Mouse (Mus musculus) mouse embryonic stem cell (cell line): ENCODE data around the gene Ugt2b36.
"Not testable (repeated sequence)": the region's sequence is repeated elsewhere in the genome, so short reads cannot be mapped to it uniquely, and the experiment has no call there.

Experiments used
- in situ Hi-C, 2 experiments: fragments of 300-500 bp; cut with MboI; formaldehyde crosslinking; loops; 1 replicate in 1 of 2; 3 replicates in 1 of 2; pipeline ENCODE4 v1.14.3; 2019 to 2020; ENCODE audit warnings: low sequenced_read_pairs in 2 of 2, low pct_unique_long_range_greater_than_20kb in 1 of 2, mixed read lengths in 1 of 2; ENCODE audit not compliant: unreplicated experiment in 1 of 2

The Ugt2b36 gene

GRCm38 (mm10) chr5:87092346-87093027 lies at the start of gene Ugt2b36:
Gene Ugt2b36, minus strand, starts transcription at chr5:87092555.
- in situ Hi-C loops, result no loop called here

GRCm38 (mm10) chr5:87140196-87140595 lies 47.8 kb upstream of the Ugt2b36 start, which contains the start of gene Ugt2b5:
Gene Ugt2b5, minus strand, starts transcription at chr5:87140318.
- in situ Hi-C loops, result loop anchor here in 1 of 2 experiments (25.0 kb wide), 1 partner anchor 278 kb away; no protein-coding TSS in a partner anchor

DNA sequence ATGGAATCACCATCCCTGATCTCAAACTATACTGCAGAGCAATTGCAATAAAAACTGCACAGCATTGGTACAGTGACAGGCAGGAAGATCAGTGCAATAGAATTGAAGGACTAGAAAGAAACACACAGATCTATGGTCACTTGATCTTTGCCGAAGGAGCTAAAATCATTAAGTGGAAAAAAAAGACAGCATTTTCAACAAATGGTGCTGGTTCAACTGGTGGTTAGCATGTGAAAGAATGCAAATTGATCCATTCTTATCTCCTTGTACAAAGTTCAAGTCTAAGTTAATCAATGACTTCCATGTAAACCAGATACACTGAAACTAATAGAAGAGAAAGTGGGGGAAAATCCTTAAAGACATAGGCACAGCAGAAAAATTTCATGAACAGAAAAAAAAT lies 11.3 kb upstream of the Ugt2b36 start:
- in situ Hi-C loops, result not testable (repeated sequence)

DNA sequence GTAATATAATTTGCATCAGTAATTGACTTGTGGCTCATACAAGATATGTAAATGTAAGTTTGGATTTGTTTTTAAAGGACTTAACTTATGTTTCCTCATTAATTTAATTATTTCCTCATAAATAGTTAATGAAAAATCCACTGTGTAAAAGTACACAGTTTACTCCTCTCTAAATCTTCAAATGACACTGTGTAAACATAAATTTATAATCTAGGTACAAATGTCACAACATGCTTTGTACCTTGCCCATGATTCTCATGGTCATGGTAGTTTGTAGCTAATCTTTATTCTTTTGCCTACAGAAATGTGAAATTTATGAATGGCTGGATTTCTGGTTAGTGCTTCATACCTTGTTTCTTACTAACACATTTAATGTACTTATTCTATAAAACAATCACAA lies 1.2 kb downstream of the Ugt2b36 start:
- in situ Hi-C loops, result no loop called here

DNA sequence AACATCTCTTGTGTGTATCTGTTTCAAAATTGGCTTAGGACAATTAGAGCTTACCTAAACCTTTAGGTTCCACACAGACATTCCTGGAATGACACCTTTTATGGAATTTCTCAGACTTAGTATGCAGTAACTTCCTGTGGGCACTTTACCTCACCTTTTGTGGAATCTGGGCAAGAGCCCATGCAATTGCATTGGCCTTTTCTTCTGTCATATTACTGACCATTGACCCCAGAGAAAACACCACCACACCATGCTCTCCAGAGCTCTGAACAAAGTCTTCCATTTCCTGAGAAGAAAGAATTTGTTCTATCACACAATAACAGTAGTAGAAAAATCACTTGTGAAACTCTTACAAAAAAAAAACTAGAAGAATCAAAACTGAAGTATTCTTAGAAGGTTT lies 3.1 kb downstream of the Ugt2b36 start:
- in situ Hi-C loops, result no loop called here

- in situ Hi-C loops, result no loop called here
These were observed 6.1 kb downstream of the Ugt2b36 start for GRCm38 (mm10) chr5:87086269-87086668.

GRCm38 (mm10) chr5:87030624-87031023 lies 61.7 kb downstream of the Ugt2b36 start:
- in situ Hi-C loops, result no loop called here

DNA sequence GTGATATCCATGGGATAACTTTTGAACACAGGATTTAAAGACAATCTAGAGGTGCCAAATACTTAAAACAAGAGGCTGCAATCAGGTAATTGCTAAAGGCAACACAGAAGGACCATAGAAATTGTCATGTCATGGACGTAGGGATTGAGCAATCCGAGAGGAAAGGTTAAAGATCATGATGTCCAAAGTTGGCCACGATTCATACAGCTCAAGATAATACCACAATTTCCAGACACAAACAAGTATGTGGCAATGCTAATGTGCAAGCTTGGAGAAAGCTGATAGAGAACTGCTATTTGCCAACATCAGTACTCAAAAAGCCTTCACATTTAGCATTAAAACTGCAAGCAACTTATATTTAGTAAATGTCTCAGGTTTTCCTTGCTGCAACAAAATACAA lies 65.0 kb downstream of the Ugt2b36 start:
- in situ Hi-C loops, result no loop called here
